In the genomic region with DNA sequence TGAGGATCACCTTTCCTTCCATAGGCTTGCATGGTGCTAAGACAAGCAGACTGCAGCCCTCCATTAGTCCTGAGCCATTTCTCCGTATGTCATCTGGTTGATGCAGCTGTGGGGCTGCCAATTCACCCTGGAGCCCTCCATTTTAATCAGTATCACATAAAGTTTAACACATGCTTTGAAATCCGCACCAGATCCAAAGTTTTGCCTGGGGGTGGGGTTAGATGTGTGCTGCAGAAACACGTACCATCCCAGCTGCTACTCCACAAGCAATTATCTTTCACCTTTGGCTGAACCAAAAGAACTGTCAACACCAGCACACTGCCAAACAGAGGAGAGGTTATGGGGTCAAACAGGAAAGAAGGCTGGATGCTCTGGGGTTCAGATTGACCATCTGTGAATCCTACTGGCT, we compare ENCODE assay signal across 11 mouse cellular contexts.
DNase-seq lines count a peak whose midpoint lies in the region; ATAC-seq lines count a peak whose summit lies in the region.
"Had no signal": no experiment of that assay in that cellular context is flagged by ENCODE, and none has a peak within 500 bp of the region (broad histone marks: within the 10 kb centered on the region; RNA-seq: fewer than 3 reads in every experiment).

No protein-coding gene starts in this region.

- no peaks in the 10 kb centered on the region for H3K27me3 ChIP-seq in neural tube, embryonic 15.5 days (replicated peaks)
- H3K27me3 ChIP-seq in limb, embryonic 13.5 days, result no peaks in the 10 kb centered on the region
- H3K27me3 ChIP-seq: neural tube, embryonic 13.5 days had no signal

- H3K36me3 ChIP-seq in neural tube, embryonic 15.5 days, result no peaks in the 10 kb centered on the region
- no peaks in the 10 kb centered on the region for H3K36me3 ChIP-seq in limb, embryonic 13.5 days

- H3K9me3 ChIP-seq in neural tube, embryonic 15.5 days (replicated peaks), result no peaks in the 10 kb centered on the region
- no peaks in the 10 kb centered on the region for H3K9me3 ChIP-seq in limb, embryonic 13.5 days
- H3K9me3 ChIP-seq: neural tube, embryonic 13.5 days had no signal

- H3K4me2 ChIP-seq in neural tube, embryonic 15.5 days, result no peak overlapping the region
- no peak overlapping the region for H3K4me2 ChIP-seq in limb, embryonic 13.5 days (replicated peaks)
- H3K4me2 ChIP-seq: neural tube, embryonic 13.5 days had no signal

- peak; percentile 5 for DNase-seq in adrenal gland, adult 2 months
- no peak for DNase-seq in adrenal gland, adult 18-20 months (ENCODE audit: low spot score in 2 of 2)
- peak; percentile 29 for DNase-seq in neural tube, embryonic 10.5 days (ENCODE audit: extremely low spot score, low spot score)
- no peak for DNase-seq in cerebellum, adult 9-10 months
- DNase-seq in testis, postnatal 14 days (ENCODE audit: low spot score), result no peak
- DNase-seq: layer of hippocampus, adult 9-11 months; thymus, postnatal 36 days had no signal

- 24% methylated on average over 3 of the region's 3 CpGs for WGBS in neural tube, embryonic 15.5 days
- 10% methylated on average over 3 of the region's 3 CpGs for WGBS in limb, embryonic 13.5 days

- H3K4me1 ChIP-seq in neural tube, embryonic 15.5 days, result no peaks in the 10 kb centered on the region; the same call in 1 of the 2 replicates
- H3K4me1 ChIP-seq in limb, embryonic 13.5 days, result peaks cover 14% of the 10 kb centered on the region

- ATAC-seq in neural tube, embryonic 15.5 days (ENCODE audit: low FRiP score), result no peak
- ATAC-seq in limb, embryonic 13.5 days (ENCODE audit: low FRiP score, low read depth), result peak; percentile 76; the same call in 1 of the 2 replicates
- ATAC-seq in erythroid progenitor cell, adult 5-6 weeks (replicated peaks; ENCODE audit: low FRiP score, poor library complexity, severe bottlenecking), result no peak

- H3K27ac ChIP-seq in neural tube, embryonic 15.5 days (replicated peaks), result no peak overlapping the region
- H3K27ac ChIP-seq in limb, embryonic 13.5 days, result no peak overlapping the region; the same call in 1 of the 2 replicates
- H3K27ac ChIP-seq: neural tube, embryonic 13.5 days had no signal

- H3K4me3 ChIP-seq in neural tube, embryonic 15.5 days (replicated peaks), result no peak overlapping the region
- no peak overlapping the region for H3K4me3 ChIP-seq in limb, embryonic 13.5 days
- H3K4me3 ChIP-seq: neural tube, embryonic 13.5 days had no signal

- H3K9ac ChIP-seq in neural tube, embryonic 15.5 days (replicated peaks), result no peak overlapping the region
- H3K9ac ChIP-seq in limb, embryonic 13.5 days, result no peak overlapping the region
- H3K9ac ChIP-seq: neural tube, embryonic 13.5 days had no signal

Comparison
In these comparisons a context has a peak if more than half of its experiments do, and no peak if none do; other contexts are left out.
1. DNase-seq: peak in adrenal gland, adult 2 months (single experiment) and neural tube, embryonic 10.5 days (single experiment); none in adrenal gland, adult 18-20 months (0 of 2), cerebellum, adult 9-10 months (single experiment) and testis, postnatal 14 days (single experiment).